Mouse (Mus musculus): Measurements from ENCODE around the gene Nfx1. TPM values are rescaled to one million over a fixed set of nuclear protein-coding genes. Genes with fewer than 3 reads are reported as not detected.

The Nfx1 gene
- polyA plus RNA-seq, 1 experiment from 2014 or later = 94.7 TPM

GRCm38 (mm10) chr4:41026086-41026787 lies 55.5 kb downstream of the Nfx1 start:
- DNase-seq (ENCODE audit: low spot score) (no peak), ATAC-seq (replicated peaks; ENCODE audit: low FRiP score, low TSS enrichment, low read depth) (0 out of 2 replicates have a peak, but pooled peaks have one; percentile 12)
- no peak overlapping the region for H3K4me2 ChIP-seq (ENCODE audit: low read length)
- H3K27me3 ChIP-seq (replicated peaks; ENCODE audit: control insufficient read depth, insufficient read depth, low read length) = no peaks in the 10 kb centered on the region
- no peak overlapping the region for H3K4me3 ChIP-seq (ENCODE audit: low read depth, low read length)
- H3K27ac ChIP-seq (ENCODE audit: low read depth) = no peak overlapping the region
- H3K9ac ChIP-seq (ENCODE audit: low read length) = no peak overlapping the region
- H3K36me3 ChIP-seq (ENCODE audit: control insufficient read depth, insufficient read depth, low read length) = peaks cover 45% of the 10 kb centered on the region
- H3K9me3 ChIP-seq (ENCODE audit: control insufficient read depth, low read length) = no peaks in the 10 kb centered on the region
- WGBS = 50% methylated on average over 8 of the region's 8 CpGs
- H3K4me1 ChIP-seq (replicated peaks; ENCODE audit: control insufficient read depth, insufficient read depth, low read length) = no peaks in the 10 kb centered on the region

DNA sequence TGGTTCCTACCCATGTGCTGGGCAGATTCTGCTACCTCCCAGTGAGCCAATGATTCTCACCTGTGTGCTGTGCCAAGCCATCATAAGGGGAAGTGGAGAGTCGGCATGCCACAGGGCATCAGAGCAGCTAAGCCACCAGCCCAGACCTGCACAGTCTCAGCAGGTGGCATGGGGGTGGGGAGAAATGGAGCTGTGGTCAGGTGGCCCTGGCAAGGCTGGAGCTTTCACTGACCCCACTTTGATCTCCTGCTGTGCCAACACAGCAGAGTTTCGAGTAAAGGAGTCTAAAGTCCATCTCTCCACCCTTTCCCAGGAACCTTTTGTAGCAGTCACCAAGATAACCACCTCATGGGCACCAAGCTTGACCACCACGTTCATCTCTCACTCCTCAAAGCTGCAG lies 57.2 kb downstream of the Nfx1 start:
- DNase-seq (ENCODE audit: low spot score) = no peak
- Histone ChIP-seq H3K36me3 (ENCODE audit: control insufficient read depth, insufficient read depth, low read length) (peaks cover 32% of the 10 kb centered on the region), H3K27ac (ENCODE audit: low read depth) (no peak overlapping the region), H3K4me1 (replicated peaks; ENCODE audit: control insufficient read depth, insufficient read depth, low read length) (no peaks in the 10 kb centered on the region), H3K9me3 (ENCODE audit: control insufficient read depth, low read length) (no peaks in the 10 kb centered on the region), H3K4me2 (ENCODE audit: low read length) (no peak overlapping the region), H3K4me3 (ENCODE audit: low read depth, low read length) (no peak overlapping the region), H3K9ac (ENCODE audit: low read length) (no peak overlapping the region), H3K27me3 (replicated peaks; ENCODE audit: control insufficient read depth, insufficient read depth, low read length) (no peaks in the 10 kb centered on the region)
- ATAC-seq (replicated peaks; ENCODE audit: low FRiP score, low TSS enrichment, low read depth) = no peak
- WGBS = 96% methylated on average over 3 of the region's 3 CpGs

GRCm38 (mm10) chr4:41028272-41028671 lies 57.6 kb downstream of the Nfx1 start:
- Histone ChIP-seq H3K4me1 (replicated peaks; ENCODE audit: control insufficient read depth, insufficient read depth, low read length) (no peaks in the 10 kb centered on the region), H3K27ac (ENCODE audit: low read depth) (no peak overlapping the region), H3K4me2 (ENCODE audit: low read length) (no peak overlapping the region), H3K9me3 (ENCODE audit: control insufficient read depth, low read length) (no peaks in the 10 kb centered on the region), H3K9ac (ENCODE audit: low read length) (no peak overlapping the region), H3K4me3 (ENCODE audit: low read depth, low read length) (no peak overlapping the region), H3K36me3 (ENCODE audit: control insufficient read depth, insufficient read depth, low read length) (peaks cover 28% of the 10 kb centered on the region), H3K27me3 (replicated peaks; ENCODE audit: control insufficient read depth, insufficient read depth, low read length) (no peaks in the 10 kb centered on the region)
- 87% methylated on average over 4 of the region's 4 CpGs for WGBS
- no peak for DNase-seq (ENCODE audit: low spot score)
- ATAC-seq (replicated peaks; ENCODE audit: low FRiP score, low TSS enrichment, low read depth) = no peak

DNA sequence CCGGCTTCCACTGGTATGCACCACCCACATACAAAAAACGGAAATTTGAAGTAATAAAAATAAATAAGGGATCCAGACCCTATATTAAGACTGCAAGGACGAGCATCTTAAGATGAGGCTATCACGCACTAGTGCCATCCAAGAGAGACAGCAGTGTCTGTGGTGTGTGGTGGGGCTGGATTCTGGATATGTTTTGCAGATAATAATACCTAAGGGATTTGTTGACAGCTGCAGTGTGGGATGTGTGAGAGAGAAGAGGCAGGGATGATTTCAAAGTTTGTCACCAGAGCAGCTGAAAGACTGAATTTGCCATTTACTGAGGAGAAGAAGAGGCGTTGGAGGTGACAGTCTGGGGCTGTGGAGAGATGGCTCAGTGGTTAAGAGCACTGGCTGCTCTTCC lies 58.7 kb downstream of the Nfx1 start:
- no peak overlapping the region for H3K9ac ChIP-seq (ENCODE audit: low read length)
- ATAC-seq (replicated peaks; ENCODE audit: low FRiP score, low TSS enrichment, low read depth) (no peak), DNase-seq (ENCODE audit: low spot score) (no peak)
- peaks cover 17% of the 10 kb centered on the region for H3K36me3 ChIP-seq (ENCODE audit: control insufficient read depth, insufficient read depth, low read length)
- no peaks in the 10 kb centered on the region for H3K4me1 ChIP-seq (replicated peaks; ENCODE audit: control insufficient read depth, insufficient read depth, low read length)
- H3K4me3 ChIP-seq (ENCODE audit: low read depth, low read length) = no peak overlapping the region
- H3K4me2 ChIP-seq (ENCODE audit: low read length) = no peak overlapping the region
- no peaks in the 10 kb centered on the region for H3K9me3 ChIP-seq (ENCODE audit: control insufficient read depth, low read length)
- no peaks in the 10 kb centered on the region for H3K27me3 ChIP-seq (replicated peaks; ENCODE audit: control insufficient read depth, insufficient read depth, low read length)
- H3K27ac ChIP-seq (ENCODE audit: low read depth) = no peak overlapping the region
- WGBS = 90% methylated on average over 5 of the region's 5 CpGs

- Histone ChIP-seq H3K4me3 (ENCODE audit: low read depth, low read length) (no peak overlapping the region), H3K9ac (ENCODE audit: low read length) (no peak overlapping the region), H3K9me3 (ENCODE audit: control insufficient read depth, low read length) (no peaks in the 10 kb centered on the region), H3K36me3 (ENCODE audit: control insufficient read depth, insufficient read depth, low read length) (peaks cover 6% of the 10 kb centered on the region; the same call in 1 of the 2 replicates), H3K4me2 (ENCODE audit: low read length) (no peak overlapping the region), H3K27me3 (replicated peaks; ENCODE audit: control insufficient read depth, insufficient read depth, low read length) (no peaks in the 10 kb centered on the region), H3K27ac (ENCODE audit: low read depth) (no peak overlapping the region), H3K4me1 (replicated peaks; ENCODE audit: control insufficient read depth, insufficient read depth, low read length) (no peaks in the 10 kb centered on the region)
- no peak for DNase-seq (ENCODE audit: low spot score)
- WGBS = 87% methylated on average over 3 of the region's 3 CpGs
- no peak for ATAC-seq (replicated peaks; ENCODE audit: low FRiP score, low TSS enrichment, low read depth)
Measured at GRCm38 (mm10) chr4:41031242-41031641, 60.5 kb downstream of the Nfx1 start.

DNA sequence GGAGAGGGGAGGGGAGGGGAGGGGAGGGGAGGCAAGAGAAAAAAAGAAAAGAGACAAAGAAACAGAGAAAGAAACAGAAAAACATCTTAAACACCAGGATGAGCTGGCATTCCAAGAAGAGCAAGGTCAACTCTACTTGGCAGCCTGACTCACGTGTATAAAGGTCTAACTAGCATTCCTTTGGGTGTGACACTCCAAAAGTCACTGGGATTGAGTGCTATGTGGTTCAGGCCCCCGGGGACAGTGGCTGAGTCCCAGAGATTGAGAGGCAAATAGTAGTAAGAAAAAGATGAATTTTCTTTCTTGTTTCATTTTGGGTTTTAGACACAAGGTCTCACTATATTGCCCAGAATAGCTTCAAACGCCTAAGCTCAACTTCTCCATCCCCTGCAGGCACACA lies 67.2 kb downstream of the Nfx1 start:
- Histone ChIP-seq H3K4me3 (ENCODE audit: low read depth, low read length) (no peak overlapping the region), H3K36me3 (ENCODE audit: control insufficient read depth, insufficient read depth, low read length) (no peaks in the 10 kb centered on the region), H3K9ac (ENCODE audit: low read length) (no peak overlapping the region), H3K27me3 (replicated peaks; ENCODE audit: control insufficient read depth, insufficient read depth, low read length) (no peaks in the 10 kb centered on the region), H3K4me2 (ENCODE audit: low read length) (no peak overlapping the region), H3K4me1 (replicated peaks; ENCODE audit: control insufficient read depth, insufficient read depth, low read length) (no peaks in the 10 kb centered on the region), H3K27ac (ENCODE audit: low read depth) (no peak overlapping the region), H3K9me3 (ENCODE audit: control insufficient read depth, low read length) (no peaks in the 10 kb centered on the region)
- DNase-seq (ENCODE audit: low spot score) (no peak), ATAC-seq (replicated peaks; ENCODE audit: low FRiP score, low TSS enrichment, low read depth) (no peak)
- WGBS = 67% methylated on average over 3 of the region's 3 CpGs

- 48% methylated on average over 7 of the region's 7 CpGs for WGBS
- no peak overlapping the region for H3K4me2 ChIP-seq (ENCODE audit: low read length)
- H3K36me3 ChIP-seq (ENCODE audit: control insufficient read depth, insufficient read depth, low read length) = no peaks in the 10 kb centered on the region
- ATAC-seq (replicated peaks; ENCODE audit: low FRiP score, low TSS enrichment, low read depth) = 0 out of 2 replicates have a peak, but pooled peaks have one; percentile 9
- H3K27me3 ChIP-seq (replicated peaks; ENCODE audit: control insufficient read depth, insufficient read depth, low read length) = no peaks in the 10 kb centered on the region
- no peak for DNase-seq (ENCODE audit: low spot score)
- H3K9me3 ChIP-seq (ENCODE audit: control insufficient read depth, low read length) = no peaks in the 10 kb centered on the region
- H3K4me3 ChIP-seq (ENCODE audit: low read depth, low read length) = no peak overlapping the region
- no peaks in the 10 kb centered on the region for H3K4me1 ChIP-seq (replicated peaks; ENCODE audit: control insufficient read depth, insufficient read depth, low read length)
- H3K9ac ChIP-seq (ENCODE audit: low read length) = no peak overlapping the region
- H3K27ac ChIP-seq (ENCODE audit: low read depth) = no peak overlapping the region
Measured at GRCm38 (mm10) chr4:41040983-41041382, 70.3 kb downstream of the Nfx1 start.

DNA sequence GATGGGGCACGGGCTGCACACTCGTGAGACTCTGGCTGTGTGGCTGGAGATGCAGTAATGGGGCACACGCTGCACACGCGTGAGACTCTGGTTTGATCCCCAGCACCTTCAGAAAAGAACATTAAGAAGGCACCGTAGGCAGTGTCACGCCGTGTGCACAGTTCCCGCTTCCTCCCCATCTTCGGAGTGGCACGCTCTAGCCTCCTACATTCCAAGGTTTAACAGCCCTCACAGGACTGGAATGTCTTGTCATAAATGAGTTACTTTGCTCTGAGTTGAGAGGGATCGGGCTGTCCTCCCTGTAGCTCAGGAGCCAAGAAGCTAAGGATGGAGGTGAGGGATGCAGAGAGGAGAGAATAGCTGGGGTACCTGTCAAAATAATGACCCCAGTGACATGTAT lies 72.2 kb downstream of the Nfx1 start:
- H3K4me3 ChIP-seq (ENCODE audit: low read depth, low read length) = no peak overlapping the region
- H3K9me3 ChIP-seq (ENCODE audit: control insufficient read depth, low read length) = no peaks in the 10 kb centered on the region
- DNase-seq (ENCODE audit: low spot score) (no peak), ATAC-seq (replicated peaks; ENCODE audit: low FRiP score, low TSS enrichment, low read depth) (0 out of 2 replicates have a peak, but pooled peaks have one; percentile 20)
- WGBS = 56% methylated on average over 12 of the region's 12 CpGs
- H3K36me3 ChIP-seq (ENCODE audit: control insufficient read depth, insufficient read depth, low read length) = no peaks in the 10 kb centered on the region
- no peak overlapping the region for H3K9ac ChIP-seq (ENCODE audit: low read length)
- H3K4me2 ChIP-seq (ENCODE audit: low read length) = no peak overlapping the region
- no peak overlapping the region for H3K27ac ChIP-seq (ENCODE audit: low read depth)
- H3K4me1 ChIP-seq (replicated peaks; ENCODE audit: control insufficient read depth, insufficient read depth, low read length) = no peaks in the 10 kb centered on the region
- H3K27me3 ChIP-seq (replicated peaks; ENCODE audit: control insufficient read depth, insufficient read depth, low read length) = no peaks in the 10 kb centered on the region

DNA sequence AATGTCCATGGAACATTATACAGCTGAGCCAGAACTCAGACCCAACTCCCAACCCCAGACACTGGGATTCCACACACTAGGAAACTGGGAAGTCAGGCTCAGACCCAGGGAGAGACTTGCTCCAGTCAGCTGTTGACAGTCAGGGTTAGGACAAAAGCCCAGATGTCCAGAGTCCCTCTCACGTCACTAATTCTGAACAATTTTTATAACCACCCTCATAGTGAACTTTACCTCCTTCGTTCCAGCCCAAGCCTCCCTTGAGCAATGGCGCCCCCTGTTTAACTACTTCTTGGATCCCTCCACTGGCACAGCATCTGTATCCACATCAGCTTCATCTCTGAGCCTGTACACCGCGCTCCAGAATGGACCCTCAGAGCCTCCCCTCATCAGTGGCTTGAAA lies 73.3 kb downstream of the Nfx1 start:
- Histone ChIP-seq H3K4me1 (replicated peaks; ENCODE audit: control insufficient read depth, insufficient read depth, low read length) (no peaks in the 10 kb centered on the region), H3K4me3 (ENCODE audit: low read depth, low read length) (no peak overlapping the region), H3K9me3 (ENCODE audit: control insufficient read depth, low read length) (no peaks in the 10 kb centered on the region), H3K9ac (ENCODE audit: low read length) (no peak overlapping the region), H3K27me3 (replicated peaks; ENCODE audit: control insufficient read depth, insufficient read depth, low read length) (no peaks in the 10 kb centered on the region), H3K27ac (ENCODE audit: low read depth) (no peak overlapping the region), H3K36me3 (ENCODE audit: control insufficient read depth, insufficient read depth, low read length) (no peaks in the 10 kb centered on the region), H3K4me2 (ENCODE audit: low read length) (no peak overlapping the region)
- 73% methylated on average over 5 of the region's 5 CpGs for WGBS
- DNase-seq (ENCODE audit: low spot score) = no peak
- no peak for ATAC-seq (replicated peaks; ENCODE audit: low FRiP score, low TSS enrichment, low read depth)

Data from intestine, embryonic 14.5 days (tissue).